Mouse (Mus musculus): ENCODE results near the gene Cga.

The Cga gene

DNA sequence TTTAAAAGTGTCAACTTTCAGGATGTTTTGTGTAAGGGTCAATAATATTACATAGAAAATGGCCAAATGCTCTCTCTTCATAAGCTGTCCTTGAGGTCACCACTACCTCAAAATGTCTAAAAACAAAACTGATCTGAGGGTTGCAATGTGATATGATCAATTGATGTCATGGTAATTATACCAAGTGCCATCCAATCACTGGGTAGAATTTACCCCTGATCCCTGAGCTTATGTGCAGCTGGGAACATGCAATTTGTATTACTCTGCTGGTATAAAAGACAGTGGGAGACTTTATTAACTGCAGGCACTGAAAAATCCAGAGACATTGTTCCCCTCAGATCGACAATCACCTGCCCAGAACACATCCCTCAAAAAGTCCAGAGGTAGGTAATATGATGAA lies at the start of gene Cga:
Cga (plus strand) TSS at position 301 of the 400 bp plus-strand sequence.
- no peak for DNase-seq

DNA sequence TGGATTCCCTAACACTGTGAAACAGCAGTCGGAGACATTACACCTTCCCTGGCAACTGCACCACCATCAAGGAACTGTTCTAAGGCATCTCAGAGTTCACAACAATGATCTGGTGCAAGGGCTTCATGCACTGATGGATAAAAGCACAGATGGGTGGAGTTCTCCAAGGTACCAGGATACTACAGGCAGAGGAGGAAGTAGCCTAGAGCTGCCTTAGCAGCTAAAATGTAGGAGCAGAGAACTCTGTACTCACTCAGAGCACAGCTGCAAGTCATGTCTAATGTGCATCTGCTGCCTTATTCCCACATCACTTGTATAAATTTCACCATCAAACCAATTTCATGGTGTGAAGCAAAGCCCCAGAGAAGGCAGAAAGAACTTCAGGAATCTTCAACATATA lies 49.7 kb upstream of the Cga start:
- no peak for DNase-seq

DNA sequence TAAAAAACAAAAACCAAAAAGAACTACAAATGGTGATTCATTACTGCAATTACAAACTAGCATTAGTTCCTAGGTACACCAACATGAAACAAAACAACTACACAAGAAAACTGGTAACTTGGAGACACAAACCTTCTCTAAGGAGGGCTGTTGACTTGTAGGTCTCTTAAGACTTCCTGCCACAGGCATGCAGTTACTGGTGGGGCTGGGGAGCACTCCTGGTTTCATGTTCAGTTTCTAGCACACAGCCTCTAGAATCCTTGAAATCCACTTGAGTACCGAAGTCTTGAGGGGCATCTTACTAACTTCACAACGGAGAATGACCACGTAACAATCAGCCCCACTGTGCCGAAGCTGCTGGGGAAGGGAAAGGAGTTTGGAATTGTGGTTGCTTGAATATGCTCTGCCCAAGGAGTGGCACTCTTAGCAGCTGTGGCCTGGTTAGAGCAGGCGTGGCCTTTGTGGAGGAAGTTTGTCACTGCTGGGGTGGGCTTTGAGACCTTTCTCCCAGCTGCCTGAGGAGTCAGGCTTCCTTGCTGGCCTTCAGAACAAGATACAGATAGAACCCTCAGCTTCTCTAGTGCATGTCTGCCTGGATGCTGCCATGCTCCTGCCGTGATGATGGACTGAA lies 45.8 kb upstream of the Cga start:
- no peak for DNase-seq

DNA sequence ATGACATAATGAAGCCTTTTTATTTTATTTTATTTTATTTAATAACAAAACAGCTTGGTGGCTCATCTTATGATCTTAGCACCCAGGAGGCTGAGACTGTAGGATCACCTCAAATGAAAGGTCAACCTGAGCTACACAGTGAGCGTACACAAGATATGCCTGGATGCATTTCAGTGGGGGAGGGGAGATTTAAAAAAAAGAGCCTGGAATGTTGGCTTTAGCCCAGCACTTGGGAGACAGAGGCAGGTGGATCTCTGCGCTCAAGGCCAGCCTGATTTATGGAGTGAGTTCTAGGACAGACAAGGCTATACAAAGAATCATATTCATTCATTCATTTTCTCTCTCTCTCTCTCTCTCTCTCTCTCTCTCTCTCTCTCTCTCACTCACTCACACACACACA lies 43.4 kb upstream of the Cga start:
- no peak for DNase-seq

DNA sequence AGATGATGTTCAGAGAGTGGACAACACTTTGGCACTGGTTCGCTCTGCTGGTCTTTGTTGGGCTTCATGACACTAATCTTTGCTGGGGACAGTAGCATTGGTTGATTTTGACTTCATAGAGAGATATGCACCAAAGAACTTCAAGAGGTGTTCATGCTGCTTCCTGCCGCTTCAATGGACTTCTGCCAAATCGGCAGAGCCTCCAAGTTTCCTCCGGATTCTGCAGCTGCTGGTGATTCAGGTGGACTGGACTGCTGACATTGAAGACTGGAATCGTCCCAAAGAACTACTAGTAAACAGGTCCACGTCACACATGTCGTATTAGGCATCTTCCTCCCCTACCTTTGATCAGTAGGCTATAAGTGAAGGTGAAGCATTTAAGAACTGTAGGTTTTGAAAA lies 41.5 kb upstream of the Cga start:
- DNase-seq: peak; percentile 35

DNA sequence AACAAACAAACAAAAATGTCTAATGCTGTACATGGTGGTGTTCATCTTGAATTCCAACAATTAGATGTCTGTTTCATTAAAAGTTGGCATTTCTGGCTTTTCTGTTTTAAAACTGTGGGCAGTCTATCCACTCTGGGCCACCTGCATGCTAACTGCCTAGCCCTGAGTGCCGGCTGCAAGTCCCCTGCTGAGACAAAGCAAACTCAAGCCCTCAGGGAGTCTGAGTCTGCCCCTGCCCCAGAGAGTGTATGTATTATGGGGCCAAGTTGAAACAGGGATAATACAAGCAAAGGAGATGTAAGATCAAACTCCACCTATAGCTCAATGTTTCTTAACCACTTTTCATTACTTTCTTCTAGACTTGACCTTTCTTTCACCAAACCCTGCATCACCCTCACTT lies 37.6 kb upstream of the Cga start:
- DNase-seq: no peak

DNA sequence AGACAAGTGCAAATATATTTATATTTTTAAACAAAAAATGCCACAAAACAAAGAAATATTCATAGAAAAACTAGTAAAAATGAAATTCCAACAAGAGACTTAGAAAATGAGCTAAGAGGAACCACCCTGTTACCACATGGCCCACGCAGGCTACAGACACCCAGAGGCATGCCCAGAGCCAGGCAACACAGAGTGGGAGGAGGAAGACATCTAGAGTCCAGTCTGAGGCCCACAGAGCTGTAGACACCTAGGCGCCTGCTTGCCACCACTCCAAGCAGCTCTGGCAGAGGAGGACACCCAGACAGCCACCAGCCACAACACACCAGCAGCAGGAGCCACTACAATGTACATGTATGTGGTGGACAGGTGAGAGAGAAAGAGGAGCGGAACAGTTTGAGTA lies 34.7 kb upstream of the Cga start:
- no peak for DNase-seq

DNA sequence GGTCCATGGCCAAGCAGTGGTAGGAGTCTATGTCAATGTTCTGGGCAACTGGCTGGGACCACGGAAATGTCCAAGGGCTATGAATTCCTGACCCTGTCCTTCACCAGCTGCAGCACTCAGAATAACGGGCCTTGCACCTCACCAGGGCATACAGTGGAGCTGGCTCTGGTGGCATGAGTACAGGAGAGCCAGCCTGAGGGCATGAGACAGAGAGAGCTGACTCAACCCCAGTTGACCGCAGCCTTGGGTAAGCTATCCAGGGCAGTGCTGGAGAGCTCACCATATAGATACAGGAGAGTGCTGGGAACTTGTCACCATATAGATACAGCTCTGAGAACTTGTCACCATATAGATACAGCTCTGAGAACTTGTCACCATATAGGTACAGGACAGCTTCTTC lies 34.2 kb upstream of the Cga start:
- no peak for DNase-seq

DNA sequence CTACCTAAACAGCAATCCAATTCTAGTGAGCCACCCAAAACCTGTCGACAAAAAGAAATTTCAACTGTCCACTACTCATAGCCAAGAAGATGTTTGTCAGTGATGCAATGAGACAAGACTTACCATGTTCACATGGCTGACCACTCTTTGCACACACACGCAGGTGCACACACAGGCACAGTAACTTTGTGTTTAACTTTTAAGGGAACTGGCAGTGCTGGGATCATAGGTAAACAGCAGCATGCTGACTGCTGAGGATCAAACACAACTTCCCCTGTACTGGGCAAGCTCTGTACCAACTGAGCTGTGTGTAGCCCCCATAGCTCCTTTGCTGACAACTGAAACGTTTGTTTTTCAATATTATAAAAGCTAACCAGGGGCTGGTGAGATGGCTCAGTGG lies 32.1 kb upstream of the Cga start:
- no peak for DNase-seq

DNA sequence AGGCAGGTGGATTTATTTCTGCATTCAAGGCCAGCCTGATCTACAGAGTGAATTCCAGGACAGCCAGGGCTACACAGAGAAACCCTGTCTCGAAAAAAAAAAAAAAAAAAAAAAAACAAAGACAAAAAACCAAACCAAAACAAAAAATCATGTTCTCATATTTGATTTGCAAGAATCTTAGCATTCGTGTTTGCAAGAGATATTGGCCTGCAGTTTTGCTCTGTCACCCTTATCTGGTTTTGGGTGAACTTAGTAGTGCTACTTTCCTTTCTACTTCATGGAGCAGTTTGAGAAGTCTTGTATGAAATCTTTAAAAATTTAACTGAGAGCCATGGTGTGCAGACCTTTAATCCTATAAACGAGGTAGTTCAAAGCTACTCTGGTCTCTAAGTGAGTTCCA lies 23.8 kb upstream of the Cga start:
- DNase-seq: no peak

DNA sequence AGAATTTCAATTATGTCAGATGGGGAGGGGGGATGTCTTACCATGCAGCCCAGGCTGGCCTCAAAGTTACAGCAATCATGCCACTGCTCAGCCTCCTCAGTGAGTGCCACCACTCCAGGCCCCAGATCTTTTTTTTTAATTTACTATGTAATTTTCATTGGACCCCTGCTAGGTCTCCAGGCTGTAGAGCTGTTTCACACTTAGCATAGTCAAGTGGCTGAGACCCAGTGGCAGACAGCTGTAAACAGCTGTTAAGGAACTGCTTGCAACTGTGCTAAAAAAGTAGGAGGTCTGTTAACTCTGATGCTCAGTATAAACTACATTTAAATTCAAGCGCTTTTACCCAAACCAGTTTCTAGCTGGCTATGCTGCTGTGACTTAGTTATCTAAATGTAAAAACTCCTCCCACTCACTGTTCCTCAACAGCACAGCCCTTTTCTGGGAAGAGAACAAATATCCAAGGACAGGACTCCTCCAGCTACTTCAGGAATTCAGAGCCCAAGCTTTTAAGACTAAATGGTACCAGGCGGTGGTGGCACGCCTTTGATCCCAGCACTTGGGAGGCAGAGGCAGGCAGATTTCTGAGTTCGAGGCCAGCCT lies 20.6 kb upstream of the Cga start:
- no peak for DNase-seq

DNA sequence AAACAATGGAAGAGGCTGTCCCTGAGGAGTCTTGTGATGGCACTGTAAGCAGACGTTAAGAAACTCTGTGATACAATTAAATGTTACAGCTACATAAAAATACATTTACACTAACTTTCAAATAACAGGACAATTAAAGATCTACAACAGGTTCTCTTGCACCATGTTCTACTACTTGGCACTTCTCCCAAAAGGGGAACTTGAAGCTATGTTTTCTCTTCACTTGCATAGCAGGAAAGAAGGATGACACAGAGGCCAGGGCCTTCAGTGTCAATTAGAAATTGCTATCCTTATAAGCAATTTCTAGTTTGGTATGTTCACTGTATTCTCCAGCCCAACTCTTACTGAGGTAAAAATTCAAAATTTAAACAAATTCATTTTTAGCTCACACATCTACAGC lies 19.3 kb upstream of the Cga start:
- no peak for DNase-seq

DNA sequence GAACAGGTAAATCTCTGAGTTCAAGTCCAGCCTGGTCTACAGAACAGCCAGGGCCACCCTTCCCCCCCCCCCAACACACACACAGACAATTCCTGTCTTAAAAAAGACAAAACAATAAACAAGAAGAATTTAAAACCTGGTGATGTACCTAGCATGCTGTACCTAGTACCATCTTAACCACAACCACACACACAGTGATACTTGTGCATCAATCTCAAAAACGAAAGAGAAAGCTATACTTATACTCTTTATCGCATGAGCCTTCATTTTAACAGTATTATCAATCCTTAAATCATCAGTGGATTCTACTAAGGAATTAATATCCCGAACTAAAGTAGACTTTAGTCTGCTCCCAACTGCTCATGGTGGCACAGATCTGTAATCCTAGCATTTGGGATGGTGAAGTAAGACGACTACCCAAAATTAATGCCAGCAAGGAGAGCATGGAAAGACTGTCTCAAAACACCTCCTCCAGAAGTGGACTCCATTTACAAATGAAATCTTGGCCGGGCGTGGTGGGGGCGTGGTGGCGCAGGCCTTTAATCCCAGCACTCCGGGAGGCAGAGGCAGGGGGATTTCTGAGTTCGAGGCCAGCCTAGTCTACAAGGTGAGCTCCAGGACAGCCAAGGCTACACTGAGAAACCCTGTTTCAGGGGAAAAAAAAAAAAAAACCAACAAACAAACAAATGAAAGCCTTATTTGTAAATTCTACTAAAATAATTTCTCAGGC lies 12.5 kb upstream of the Cga start:
- DNase-seq: no peak

DNA sequence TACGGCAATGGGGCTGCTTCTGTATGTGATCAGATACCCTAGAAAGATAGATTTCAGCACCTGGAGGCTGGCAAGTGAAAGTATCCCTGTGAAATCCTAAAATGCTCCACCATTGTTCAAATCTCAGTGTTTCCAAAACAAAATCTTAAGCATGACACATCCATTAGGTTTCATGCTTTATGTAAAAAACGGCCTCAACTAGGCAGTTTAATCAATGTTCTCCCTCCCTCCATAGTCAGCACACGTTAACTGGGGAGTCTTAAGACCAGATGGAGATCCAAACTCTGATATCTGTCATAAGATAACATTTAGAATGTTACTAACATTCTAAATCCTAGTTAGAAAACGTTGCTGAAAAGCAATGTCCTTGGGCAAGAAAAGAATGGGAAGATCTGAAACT lies 11.7 kb upstream of the Cga start:
- no peak for DNase-seq

DNA sequence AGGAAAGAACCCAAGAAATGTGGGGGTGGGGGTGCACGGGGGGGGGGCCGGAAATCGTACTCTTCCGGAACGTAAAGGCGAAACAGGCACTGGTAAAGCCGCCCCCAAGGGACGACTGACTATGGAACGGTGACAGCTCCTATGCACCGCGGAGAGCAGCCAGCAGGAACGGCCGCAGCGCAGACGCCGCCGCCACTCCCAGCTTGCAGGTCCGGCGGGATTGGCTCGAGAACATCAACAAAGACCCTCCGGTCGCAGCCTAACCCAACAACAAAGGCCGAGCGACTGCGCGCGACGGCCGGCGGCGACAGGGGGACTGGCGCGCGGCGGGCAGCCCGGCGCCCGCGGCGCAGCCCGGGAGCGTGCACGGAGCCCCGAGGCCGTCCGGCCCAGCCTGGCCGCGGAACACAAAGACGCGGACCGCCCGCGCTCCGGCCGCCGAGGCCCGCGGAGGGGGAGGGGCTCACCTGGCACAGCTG lies 11.2 kb upstream of the Cga start:
- DNase-seq: peak; percentile 67

DNA sequence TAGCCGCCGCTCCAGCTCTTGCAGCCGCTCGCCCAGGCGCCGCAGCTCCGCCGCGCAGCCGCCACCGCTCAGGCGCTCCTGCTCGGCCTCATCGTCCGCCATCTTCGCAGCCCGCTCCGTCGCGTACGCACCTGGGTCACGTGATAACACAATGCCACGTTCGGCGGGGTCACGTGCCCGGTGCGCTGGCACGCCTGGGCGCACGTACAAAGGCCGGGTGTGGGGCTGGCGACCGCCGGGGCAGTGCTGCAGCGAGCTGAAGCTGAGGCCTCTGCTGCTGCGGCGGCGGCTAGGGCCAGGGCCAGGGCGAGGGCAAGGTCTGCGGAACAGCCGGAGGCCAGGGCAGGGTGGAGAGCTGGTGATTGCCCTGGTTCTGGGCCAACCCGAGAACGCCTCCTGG lies 10.8 kb upstream of the Cga start, which contains the start of gene Zfp292:
Zfp292 (minus strand) TSS at position 143 of the 400 bp plus-strand sequence.
- DNase-seq: peak; percentile 95

DNA sequence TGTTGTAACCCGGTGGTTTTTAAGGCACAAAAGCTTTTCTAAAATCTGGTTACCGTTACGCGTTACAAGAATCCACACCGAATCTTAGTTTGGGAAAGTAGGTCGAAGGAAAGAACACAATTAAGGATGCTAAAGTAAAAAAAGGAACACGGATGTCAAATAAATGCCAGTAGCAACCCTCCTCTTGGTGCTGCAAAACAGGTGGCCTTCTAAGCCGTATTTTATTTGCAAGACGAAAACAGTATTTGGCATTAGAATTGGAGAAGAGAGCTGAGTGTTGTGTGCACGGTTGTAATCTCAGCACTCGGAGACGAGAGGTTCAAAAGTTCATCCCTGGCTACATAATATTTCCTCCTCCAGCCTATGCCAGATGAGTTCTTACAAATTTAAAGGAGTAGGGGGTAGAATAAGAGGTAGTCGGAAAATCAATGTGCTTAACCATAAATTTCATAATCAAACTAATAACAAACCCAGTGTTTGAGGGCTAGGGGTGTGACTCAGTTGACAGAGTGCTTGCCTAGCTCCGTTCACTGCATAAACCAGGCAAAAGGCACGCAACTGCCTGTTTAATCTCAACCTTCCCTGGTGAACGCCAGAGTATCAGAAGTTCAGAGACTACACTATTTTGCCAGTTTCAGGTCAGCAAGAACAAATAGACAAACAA lies 10.1 kb upstream of the Cga start:
- DNase-seq: no peak

DNA sequence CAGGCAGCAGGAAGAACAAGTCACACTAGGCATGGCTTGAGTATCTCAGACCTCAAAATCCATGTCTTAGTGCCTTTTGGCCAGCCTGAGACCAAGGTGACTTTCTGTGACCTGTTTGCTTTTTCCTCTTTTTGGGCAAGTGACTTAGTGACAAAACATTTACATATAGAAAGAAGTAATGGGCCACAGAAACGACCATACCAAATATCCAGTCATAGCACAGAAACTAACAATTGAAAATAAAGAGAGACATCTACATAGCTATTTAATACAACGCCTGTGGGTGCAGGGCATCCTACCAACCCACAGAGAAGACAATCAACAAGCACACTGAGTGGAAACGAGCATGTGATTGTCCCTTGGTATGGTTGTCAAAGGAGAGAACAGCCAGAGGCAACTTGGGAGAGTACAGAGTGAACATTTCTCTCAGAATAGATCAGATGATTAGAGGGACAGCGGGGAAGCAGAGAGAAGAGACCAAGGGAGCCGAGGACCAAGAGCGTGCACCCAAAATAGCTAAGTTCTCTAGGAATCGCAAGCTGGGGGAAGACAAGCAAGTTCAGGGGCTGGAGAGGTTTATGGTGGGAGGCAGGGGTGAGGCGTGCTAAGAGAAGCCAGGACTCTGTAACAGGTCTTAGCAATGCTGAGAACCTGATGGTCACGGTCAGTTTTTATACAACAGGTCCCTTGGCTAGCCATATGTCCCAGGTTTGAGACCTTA lies 7.8 kb upstream of the Cga start:
- DNase-seq: no peak

DNA sequence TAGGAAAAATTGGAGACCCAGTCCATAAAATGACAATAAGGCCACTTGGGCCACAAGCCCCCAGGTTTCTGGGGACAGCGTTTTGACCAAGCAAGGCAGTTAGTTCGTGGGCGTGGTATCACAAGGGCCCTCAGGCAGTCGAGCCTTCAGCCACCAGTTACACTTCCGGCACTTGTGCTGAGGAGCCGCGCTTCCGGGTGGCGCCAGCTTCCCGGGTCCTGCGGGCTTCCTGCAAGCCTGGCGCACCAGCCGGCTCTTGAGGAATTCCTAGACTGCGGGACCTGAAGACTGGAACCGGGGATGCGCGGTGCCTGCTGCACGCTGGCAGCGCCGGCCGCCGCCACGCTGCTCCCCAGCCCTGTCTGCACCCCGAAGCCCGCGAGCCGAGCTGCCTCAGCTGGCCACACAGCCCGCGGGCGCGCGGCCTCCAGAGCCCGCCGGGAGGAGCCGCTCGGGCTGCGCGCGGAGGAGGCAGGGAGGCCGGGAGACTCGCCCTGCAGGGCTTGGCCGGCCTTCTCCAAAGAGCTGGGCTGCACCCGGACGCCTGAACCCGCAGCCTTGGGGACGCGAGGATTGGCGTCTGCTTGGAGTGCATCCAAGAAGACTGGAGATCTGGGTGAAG lies 7.0 kb upstream of the Cga start:
- peak; percentile 77 for DNase-seq

DNA sequence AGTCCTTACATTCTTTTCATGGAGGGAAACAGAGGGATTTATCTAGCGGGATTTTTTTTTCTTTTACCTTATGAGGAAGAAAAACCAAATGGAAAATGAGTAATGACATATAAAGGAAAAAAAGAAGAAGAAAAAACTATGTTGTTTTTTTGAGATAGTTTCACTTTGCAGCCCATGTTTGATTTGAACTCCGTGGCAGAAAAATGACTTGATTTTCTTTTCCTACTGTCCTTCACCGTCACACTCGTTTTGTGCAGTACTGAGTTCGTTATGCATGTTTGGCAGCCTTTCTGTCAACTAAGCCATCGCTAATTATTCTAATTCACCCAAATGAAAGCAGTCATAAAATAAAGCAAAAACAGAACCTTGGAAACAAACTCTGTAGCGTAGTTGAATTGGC lies 6.3 kb upstream of the Cga start:
- no peak for DNase-seq

DNA sequence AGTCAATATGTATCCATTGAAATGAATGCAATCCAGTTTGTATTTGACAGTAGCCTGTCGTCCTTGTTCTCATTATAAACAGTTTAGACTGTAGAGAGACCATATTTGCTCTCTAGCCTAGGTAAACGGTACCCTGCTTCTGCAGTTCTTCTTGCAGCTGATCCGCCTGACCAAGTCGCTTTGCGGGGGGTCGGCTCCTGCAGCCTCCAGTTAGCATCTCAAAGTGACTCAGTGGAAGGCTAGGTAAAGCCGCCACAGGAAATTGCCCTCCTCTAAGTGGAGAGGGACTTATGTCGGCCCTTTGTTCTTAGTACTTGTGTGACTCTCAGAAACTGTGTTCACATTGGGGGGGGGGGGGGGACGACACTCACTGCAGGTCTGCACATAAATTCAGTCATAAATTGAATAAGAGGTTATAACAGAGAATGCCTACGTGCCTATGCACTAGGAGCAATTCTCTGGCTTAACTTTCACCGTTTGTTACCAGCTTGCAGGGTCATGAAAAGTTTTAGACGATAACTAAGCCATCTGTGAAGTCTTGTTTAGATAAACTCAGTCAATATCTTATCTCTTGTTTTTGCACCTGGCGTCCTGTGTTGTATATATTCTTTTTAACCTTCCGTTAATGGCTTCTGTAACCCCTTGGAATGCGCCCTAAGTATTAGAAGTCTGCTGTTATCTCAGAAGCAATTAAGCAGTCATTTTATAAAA lies 4.3 kb upstream of the Cga start:
- DNase-seq: no peak

DNA sequence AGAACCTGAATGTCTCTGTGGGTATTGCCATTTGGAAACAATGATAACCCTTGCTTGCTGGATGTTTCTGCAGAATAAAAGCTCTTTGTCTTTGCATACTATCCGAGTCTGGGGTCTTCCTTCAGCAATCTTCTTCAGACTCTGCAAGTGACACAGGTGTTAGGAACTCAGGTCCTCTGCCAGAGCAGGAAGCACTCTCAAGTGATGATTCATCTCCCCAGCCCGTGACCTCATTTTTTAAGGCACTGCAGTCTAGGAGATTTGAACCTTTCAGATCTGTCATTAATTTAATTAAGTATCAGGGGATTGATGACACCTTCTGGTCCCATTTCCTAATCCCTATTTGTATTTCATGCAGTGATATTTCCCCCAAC lies 3.8 kb upstream of the Cga start:
- DNase-seq: no peak
